Mouse (Mus musculus) midbrain, embryonic 14.5 days (tissue): ENCODE measurements around the gene Eya3. TPM values are rescaled to one million over a fixed set of nuclear protein-coding genes. Genes with fewer than 3 reads are reported as not detected.
"Not testable (repeated sequence)": the region's sequence is repeated elsewhere in the genome, so short reads cannot be mapped to it uniquely, and the experiment has no call there.

ENCODE experiments used
- ATAC-seq: fragments of 200-750 bp; cut with Nextera tagmentation; 2 replicates; pipeline ENCODE4 v1.8.0; 2017; ENCODE audit warnings: moderate number of reproducible peaks, moderate library complexity; ENCODE audit not compliant: low FRiP score, low TSS enrichment
- DNase-seq: peaks from one replicate; pipeline ENCODE4 v3.0.0-alpha.2; 2015
- H3K27ac ChIP-seq: fragments of 300-500 bp; sonication (generic); replicated peaks from 2 replicates; pipeline ENCODE4 v1.5.1; 2014; ENCODE audit warnings: mild to moderate bottlenecking, low read depth, low read length, moderate library complexity
- H3K27me3 ChIP-seq: fragments of 300-500 bp; sonication (generic); 2 replicates; pipeline ENCODE4 v1.6.1; 2014; ENCODE audit warnings: low read length, control low read depth, mixed read lengths; ENCODE audit not compliant: control insufficient read depth, insufficient read depth
- H3K36me3 ChIP-seq: fragments of 300-500 bp; sonication (generic); 2 replicates; pipeline ENCODE4 v1.6.1; 2014; ENCODE audit warnings: low read length, control low read depth; ENCODE audit not compliant: control insufficient read depth, insufficient read depth
- H3K4me1 ChIP-seq: fragments of 300-500 bp; sonication (generic); 2 replicates; pipeline ENCODE4 v1.6.1; 2014; ENCODE audit warnings: mild to moderate bottlenecking, antibody characterized with exemption, low read length, control low read depth; ENCODE audit not compliant: control insufficient read depth, insufficient read depth
- H3K4me2 ChIP-seq: fragments of 300-500 bp; sonication (generic); 2 replicates; pipeline ENCODE4 v1.6.1; 2014; ENCODE audit warnings: mild to moderate bottlenecking, low read length, moderate library complexity
- H3K4me3 ChIP-seq: fragments of 300-500 bp; sonication (generic); replicated peaks from 2 replicates; pipeline ENCODE4 v1.5.1; 2014; ENCODE audit warnings: low read depth, low read length
- H3K9ac ChIP-seq: fragments of 300-500 bp; sonication (generic); replicated peaks from 2 replicates; pipeline ENCODE4 v1.6.1; 2014; ENCODE audit warnings: mild to moderate bottlenecking, low read length, moderate library complexity
- H3K9me3 ChIP-seq: fragments of 300-500 bp; sonication (generic); 2 replicates; pipeline ENCODE4 v1.6.1; 2016; ENCODE audit warnings: low read length, control low read depth, mixed read lengths; ENCODE audit not compliant: control insufficient read depth
- WGBS: fragments of 180-500 bp; shearing (Covaris S2); extraction: QIAGEN DNeasy Blood & Tissue Kit; methylation state at CpG from one replicate; pipeline ENCODE4 v1.1.7; 2014; 5-methylcytosine and 5-hydroxymethylcytosine counted together
- polyA plus RNA-seq: library from polyadenylated mRNA; unstranded; fragments of >200 nt; fragmentation: Nextera tagmentation; extraction: Ambion mirVana; gene quantifications from 2 replicates; pipeline ENCODE4 v1.2.1, GENCODE M21; 2014

The Eya3 gene
- polyA plus RNA-seq, result 12.8 and 15.7 TPM in 2 replicates

GRCm38 (mm10) chr4:132638461-132639190 is at the start of gene Eya3:
Gene Eya3, plus strand, starts transcription at chr4:132638987.
- Histone ChIP-seq H3K9ac (peak within 1 kb of the TSS; percentile 80), H3K36me3 (no peaks in the 10 kb centered on the region), H3K27me3 (no peaks in the 10 kb centered on the region), H3K27ac (peak within 1 kb of the TSS; percentile 83), H3K4me2 (peak within 1 kb of the TSS; percentile 96), H3K9me3 (no peaks in the 10 kb centered on the region), H3K4me1 (peaks cover 2% of the 10 kb centered on the region; the same call in 1 of the 2 replicates), H3K4me3 (peak within 1 kb of the TSS; percentile 96)
- WGBS, result under 1% methylated on average over 41 of the region's 41 CpGs
- ATAC-seq (peak; percentile 98), DNase-seq (peak; percentile 98)

GRCm38 (mm10) chr4:132590642-132591041 is 48.1 kb upstream of the Eya3 start:
- DNase-seq (no peak), ATAC-seq (no peak)
- Histone ChIP-seq H3K27ac (no peak overlapping the region), H3K4me2 (no peak overlapping the region), H3K4me1 (no peaks in the 10 kb centered on the region), H3K27me3 (no peaks in the 10 kb centered on the region), H3K9me3 (no peaks in the 10 kb centered on the region), H3K4me3 (no peak overlapping the region), H3K9ac (no peak overlapping the region), H3K36me3 (no peaks in the 10 kb centered on the region)
- 84% methylated on average over 10 of the region's 10 CpGs for WGBS

GRCm38 (mm10) chr4:132592958-132593357 is 45.8 kb upstream of the Eya3 start:
- Histone ChIP-seq H3K4me2 (no peak overlapping the region), H3K27me3 (no peaks in the 10 kb centered on the region), H3K36me3 (no peaks in the 10 kb centered on the region), H3K4me1 (no peaks in the 10 kb centered on the region), H3K9me3 (no peaks in the 10 kb centered on the region), H3K27ac (no peak overlapping the region), H3K9ac (no peak overlapping the region), H3K4me3 (no peak overlapping the region)
- 91% methylated on average over 9 of the region's 9 CpGs for WGBS
- DNase-seq (no peak), ATAC-seq (no peak)

GRCm38 (mm10) chr4:132594191-132594590 is 44.6 kb upstream of the Eya3 start:
- ATAC-seq (no peak), DNase-seq (no peak)
- H3K27ac ChIP-seq, result no peak overlapping the region
- WGBS, result 21% methylated on average over 4 of the region's 4 CpGs
- H3K36me3 ChIP-seq, result no peaks in the 10 kb centered on the region
- H3K27me3 ChIP-seq, result no peaks in the 10 kb centered on the region
- H3K4me2 ChIP-seq, result no peak overlapping the region
- H3K4me1 ChIP-seq, result no peaks in the 10 kb centered on the region
- H3K9me3 ChIP-seq, result no peaks in the 10 kb centered on the region
- no peak overlapping the region for H3K4me3 ChIP-seq
- H3K9ac ChIP-seq, result no peak overlapping the region

GRCm38 (mm10) chr4:132598861-132599260 is 39.9 kb upstream of the Eya3 start:
- WGBS, result 92% methylated on average over 2 of the region's 2 CpGs
- H3K9ac ChIP-seq, result no peak overlapping the region
- H3K27ac ChIP-seq, result no peak overlapping the region
- H3K9me3 ChIP-seq, result no peaks in the 10 kb centered on the region
- DNase-seq (no peak), ATAC-seq (no peak)
- no peaks in the 10 kb centered on the region for H3K27me3 ChIP-seq
- H3K36me3 ChIP-seq, result no peaks in the 10 kb centered on the region
- H3K4me1 ChIP-seq, result no peaks in the 10 kb centered on the region
- H3K4me2 ChIP-seq, result no peak overlapping the region
- H3K4me3 ChIP-seq, result no peak overlapping the region

GRCm38 (mm10) chr4:132599764-132600163 is 39.0 kb upstream of the Eya3 start:
- Histone ChIP-seq H3K4me1 (no peaks in the 10 kb centered on the region), H3K36me3 (no peaks in the 10 kb centered on the region), H3K9ac (no peak overlapping the region), H3K9me3 (no peaks in the 10 kb centered on the region), H3K27ac (no peak overlapping the region), H3K27me3 (no peaks in the 10 kb centered on the region), H3K4me3 (no peak overlapping the region), H3K4me2 (no peak overlapping the region)
- ATAC-seq (no peak), DNase-seq (no peak)
- 81% methylated on average over 3 of the region's 3 CpGs for WGBS

- 74% methylated on average over 6 of the region's 6 CpGs for WGBS
- Histone ChIP-seq H3K36me3 (no peaks in the 10 kb centered on the region), H3K4me3 (no peak overlapping the region), H3K27ac (no peak overlapping the region), H3K9ac (no peak overlapping the region), H3K4me1 (no peaks in the 10 kb centered on the region), H3K4me2 (no peak overlapping the region), H3K9me3 (no peaks in the 10 kb centered on the region), H3K27me3 (no peaks in the 10 kb centered on the region)
- ATAC-seq, result no peak
- no peak for DNase-seq
Measured at GRCm38 (mm10) chr4:132600465-132600864, 38.3 kb upstream of the Eya3 start.

- not testable (repeated sequence) for H3K4me3 ChIP-seq, H3K9me3 ChIP-seq, H3K4me2 ChIP-seq, H3K27me3 ChIP-seq, ATAC-seq, H3K4me1 ChIP-seq, H3K36me3 ChIP-seq, DNase-seq, H3K27ac ChIP-seq, H3K9ac ChIP-seq
- WGBS, result 93% methylated on average over 4 of the region's 5 CpGs
Measured at GRCm38 (mm10) chr4:132601242-132601641, 37.5 kb upstream of the Eya3 start.

- Histone ChIP-seq H3K27me3 (no peaks in the 10 kb centered on the region), H3K4me3 (no peak overlapping the region), H3K4me2 (no peak overlapping the region), H3K9ac (no peak overlapping the region), H3K36me3 (no peaks in the 10 kb centered on the region), H3K4me1 (no peaks in the 10 kb centered on the region), H3K27ac (no peak overlapping the region), H3K9me3 (no peaks in the 10 kb centered on the region)
- no peak for ATAC-seq
- 86% methylated on average over 4 of the region's 4 CpGs for WGBS
- no peak for DNase-seq
Measured at GRCm38 (mm10) chr4:132603468-132603867, 35.3 kb upstream of the Eya3 start.
